Mouse (Mus musculus) kidney, embryonic 15.5 days (tissue): Measurements from ENCODE around the gene Slc6a13. TPM values are rescaled to one million over a fixed set of nuclear protein-coding genes. Genes with fewer than 3 reads are reported as not detected.
A peak's percentile ranks its signal among the peaks of the same experiment; 100 is the strongest.

ENCODE experiments used
- ATAC-seq: fragments of 200-750 bp; cut with Nextera tagmentation; replicated peaks from 2 replicates; pipeline ENCODE4 v1.8.0; 2017; ENCODE audit warnings: moderate TSS enrichment; ENCODE audit not compliant: low FRiP score
- H3K27ac ChIP-seq: fragments of 300-500 bp; sonication (generic); 2 replicates; pipeline ENCODE4 v1.5.1; 2015; ENCODE audit warnings: mild to moderate bottlenecking, inconsistent platforms
- H3K27me3 ChIP-seq: fragments of 300-500 bp; sonication (generic); 2 replicates; pipeline ENCODE4 v1.6.1; 2015; ENCODE audit warnings: inconsistent platforms
- H3K36me3 ChIP-seq: fragments of 300-500 bp; sonication (generic); 2 replicates; pipeline ENCODE4 v1.6.1; 2015; ENCODE audit warnings: inconsistent platforms
- H3K4me1 ChIP-seq: fragments of 300-500 bp; sonication (generic); 2 replicates; pipeline ENCODE4 v1.6.1; 2015; ENCODE audit warnings: inconsistent platforms
- H3K4me2 ChIP-seq: fragments of 300-500 bp; sonication (generic); 2 replicates; pipeline ENCODE4 v1.6.1; 2015; ENCODE audit warnings: moderate library complexity, mild to moderate bottlenecking, inconsistent platforms
- H3K4me3 ChIP-seq: fragments of 300-500 bp; sonication (generic); replicated peaks from 2 replicates; pipeline ENCODE4 v1.5.1; 2015; ENCODE audit warnings: mild to moderate bottlenecking, inconsistent platforms
- H3K9ac ChIP-seq: fragments of 300-500 bp; sonication (generic); 2 replicates; pipeline ENCODE4 v1.6.1; 2015; ENCODE audit warnings: mild to moderate bottlenecking, inconsistent platforms
- H3K9me3 ChIP-seq: fragments of 300-500 bp; sonication (generic); replicated peaks from 2 replicates; pipeline ENCODE4 v1.6.1; 2016; ENCODE audit warnings: inconsistent platforms
- WGBS: fragments of 180-500 bp; shearing (Covaris S2); methylation state at CpG from one replicate; pipeline ENCODE4 v1.1.7; 2015; ENCODE audit warnings: mixed read lengths; 5-methylcytosine and 5-hydroxymethylcytosine counted together
- polyA plus RNA-seq: library from polyadenylated mRNA; unstranded; fragments of >200 nt; fragmentation: Nextera tagmentation; extraction: Ambion mirVana; gene quantifications from 2 replicates; pipeline ENCODE4 v1.2.1, GENCODE M21; 2015

Slc6a13 gene
- polyA plus RNA-seq, 1 experiment from 2014 or later, result 22.2 TPM

GRCm38 (mm10) chr6:121329848-121330508 is 30.0 kb downstream of the Slc6a13 start:
- WGBS, result 14% methylated on average over 10 of the region's 10 CpGs
- H3K27ac ChIP-seq, result no peak overlapping the region
- peak; percentile 22; the same call in 1 of the 2 replicates for ATAC-seq

GRCm38 (mm10) chr6:121335841-121336240 is 35.8 kb downstream of the Slc6a13 start:
- no peaks in the 10 kb centered on the region for H3K36me3 ChIP-seq
- H3K4me3 ChIP-seq, result no peak overlapping the region
- H3K4me1 ChIP-seq, result no peaks in the 10 kb centered on the region
- no peak for ATAC-seq
- H3K9me3 ChIP-seq, result no peaks in the 10 kb centered on the region
- no peak overlapping the region for H3K9ac ChIP-seq
- H3K4me2 ChIP-seq, result no peak overlapping the region
- WGBS, result 76% methylated on average over 9 of the region's 9 CpGs
- H3K27me3 ChIP-seq, result no peaks in the 10 kb centered on the region
- no peak overlapping the region for H3K27ac ChIP-seq

More at GRCm38 (mm10) chr6:121329848-121330508, 30.0 kb downstream of the Slc6a13 start:
- Histone ChIP-seq H3K4me3 (no peak overlapping the region), H3K4me2 (no peak overlapping the region), H3K36me3 (no peaks in the 10 kb centered on the region), H3K9me3 (no peaks in the 10 kb centered on the region), H3K27me3 (no peaks in the 10 kb centered on the region), H3K4me1 (peaks cover 26% of the 10 kb centered on the region), H3K9ac (no peak overlapping the region)

- H3K9me3 ChIP-seq, result no peaks in the 10 kb centered on the region
- H3K4me3 ChIP-seq, result no peak overlapping the region
- no peak overlapping the region for H3K9ac ChIP-seq
- WGBS, result 68% methylated on average over 8 of the region's 8 CpGs
- no peak for ATAC-seq
- no peaks in the 10 kb centered on the region for H3K27me3 ChIP-seq
- H3K36me3 ChIP-seq, result no peaks in the 10 kb centered on the region
- H3K4me2 ChIP-seq, result no peak overlapping the region
- no peak overlapping the region for H3K27ac ChIP-seq
- no peaks in the 10 kb centered on the region for H3K4me1 ChIP-seq
Measured at GRCm38 (mm10) chr6:121336558-121336957, 36.5 kb downstream of the Slc6a13 start.

- Histone ChIP-seq H3K4me3 (no peak overlapping the region), H3K27ac (no peak overlapping the region), H3K27me3 (no peaks in the 10 kb centered on the region), H3K9me3 (no peaks in the 10 kb centered on the region), H3K4me2 (no peak overlapping the region), H3K36me3 (no peaks in the 10 kb centered on the region), H3K9ac (no peak overlapping the region), H3K4me1 (no peaks in the 10 kb centered on the region)
- 91% methylated on average over 9 of the region's 9 CpGs for WGBS
- no peak for ATAC-seq
Measured at GRCm38 (mm10) chr6:121337229-121337628, 37.2 kb downstream of the Slc6a13 start.

- Histone ChIP-seq H3K4me1 (peaks cover 4% of the 10 kb centered on the region), H3K9me3 (no peaks in the 10 kb centered on the region), H3K9ac (no peak overlapping the region), H3K4me3 (no peak overlapping the region), H3K4me2 (no peak overlapping the region), H3K27ac (no peak overlapping the region), H3K27me3 (no peaks in the 10 kb centered on the region), H3K36me3 (no peaks in the 10 kb centered on the region)
- 35% methylated on average over 3 of the region's 3 CpGs for WGBS
- peak; percentile 72 for ATAC-seq
Measured at GRCm38 (mm10) chr6:121337770-121338518, 37.9 kb downstream of the Slc6a13 start.

- no peak overlapping the region for H3K27ac ChIP-seq
- 53% methylated on average over 4 of the region's 4 CpGs for WGBS
- no peaks in the 10 kb centered on the region for H3K27me3 ChIP-seq
- H3K9ac ChIP-seq, result no peak overlapping the region
- no peak overlapping the region for H3K4me2 ChIP-seq
- no peak for ATAC-seq
- H3K4me3 ChIP-seq, result no peak overlapping the region
- H3K9me3 ChIP-seq, result no peaks in the 10 kb centered on the region
- H3K36me3 ChIP-seq, result no peaks in the 10 kb centered on the region
- H3K4me1 ChIP-seq, result peaks cover 10% of the 10 kb centered on the region
Measured at GRCm38 (mm10) chr6:121338519-121338896, 38.5 kb downstream of the Slc6a13 start.

GRCm38 (mm10) chr6:121341650-121342049 is 41.6 kb downstream of the Slc6a13 start:
- Histone ChIP-seq H3K9ac (no peak overlapping the region), H3K4me2 (no peak overlapping the region), H3K27me3 (peaks cover 4% of the 10 kb centered on the region; the same call in 1 of the 2 replicates), H3K27ac (no peak overlapping the region), H3K4me1 (peaks cover 33% of the 10 kb centered on the region), H3K9me3 (no peaks in the 10 kb centered on the region), H3K4me3 (no peak overlapping the region), H3K36me3 (no peaks in the 10 kb centered on the region)
- 81% methylated on average over 6 of the region's 6 CpGs for WGBS
- no peak for ATAC-seq

- Histone ChIP-seq H3K4me1 (peaks cover 35% of the 10 kb centered on the region), H3K27me3 (peaks cover 4% of the 10 kb centered on the region; the same call in 1 of the 2 replicates), H3K4me2 (peak within 1 kb of the TSS; percentile 38), H3K9ac (no peak within 1 kb of the TSS), H3K36me3 (no peaks in the 10 kb centered on the region), H3K27ac (peak within 1 kb of the TSS; percentile 50), H3K4me3 (no peak within 1 kb of the TSS), H3K9me3 (no peaks in the 10 kb centered on the region)
- ATAC-seq, result peak; percentile 75
- 65% methylated on average over 15 of the region's 15 CpGs for WGBS
Measured at GRCm38 (mm10) chr6:121343026-121343770, 43.2 kb downstream of the Slc6a13 start, which contains the start of gene Slc6a12. Gene Slc6a12, plus strand, starts transcription at chr6:121343076.

GRCm38 (mm10) chr6:121343771-121344123 is 43.7 kb downstream of the Slc6a13 start:
- peak; percentile 61 for ATAC-seq
- peak overlapping the region; percentile 38 for H3K4me2 ChIP-seq

GRCm38 (mm10) chr6:121344329-121344728 is 44.3 kb downstream of the Slc6a13 start:
- ATAC-seq, result no peak
- H3K9ac ChIP-seq, result no peak overlapping the region

More at GRCm38 (mm10) chr6:121343771-121344123, 43.7 kb downstream of the Slc6a13 start:
- H3K9me3 ChIP-seq, result no peaks in the 10 kb centered on the region
- WGBS, result 57% methylated on average over 6 of the region's 6 CpGs
- H3K4me3 ChIP-seq, result no peak overlapping the region
- H3K4me1 ChIP-seq, result peaks cover 35% of the 10 kb centered on the region
- H3K36me3 ChIP-seq, result no peaks in the 10 kb centered on the region
- peaks cover 4% of the 10 kb centered on the region; the same call in 1 of the 2 replicates for H3K27me3 ChIP-seq
- H3K27ac ChIP-seq, result no peak overlapping the region
- no peak overlapping the region for H3K9ac ChIP-seq

GRCm38 (mm10) chr6:121346428-121346827 is 46.4 kb downstream of the Slc6a13 start:
- ATAC-seq, result no peak
- 17% methylated on average over 8 of the region's 8 CpGs for WGBS
- H3K27me3 ChIP-seq, result peaks cover 4% of the 10 kb centered on the region; the same call in 1 of the 2 replicates

More at GRCm38 (mm10) chr6:121344329-121344728, 44.3 kb downstream of the Slc6a13 start:
- Histone ChIP-seq H3K27ac (no peak overlapping the region), H3K4me1 (peaks cover 35% of the 10 kb centered on the region), H3K9me3 (no peaks in the 10 kb centered on the region), H3K4me3 (no peak overlapping the region), H3K27me3 (peaks cover 4% of the 10 kb centered on the region; the same call in 1 of the 2 replicates), H3K36me3 (no peaks in the 10 kb centered on the region), H3K4me2 (peak overlapping the region; percentile 38; the same call in 1 of the 2 replicates)
- 47% methylated on average over 5 of the region's 5 CpGs for WGBS

GRCm38 (mm10) chr6:121352276-121352675 is 52.2 kb downstream of the Slc6a13 start:
- H3K4me1 ChIP-seq, result no peaks in the 10 kb centered on the region
- H3K36me3 ChIP-seq, result no peaks in the 10 kb centered on the region
- no peaks in the 10 kb centered on the region for H3K9me3 ChIP-seq
- ATAC-seq, result no peak
- 32% methylated on average over 2 of the region's 2 CpGs for WGBS
- H3K27ac ChIP-seq, result no peak overlapping the region
- no peaks in the 10 kb centered on the region for H3K27me3 ChIP-seq
- H3K4me2 ChIP-seq, result no peak overlapping the region
- H3K9ac ChIP-seq, result no peak overlapping the region
- H3K4me3 ChIP-seq, result no peak overlapping the region

More at GRCm38 (mm10) chr6:121346428-121346827, 46.4 kb downstream of the Slc6a13 start:
- Histone ChIP-seq H3K27ac (no peak overlapping the region), H3K9ac (no peak overlapping the region), H3K4me1 (peaks cover 35% of the 10 kb centered on the region), H3K4me2 (no peak overlapping the region), H3K4me3 (no peak overlapping the region), H3K9me3 (no peaks in the 10 kb centered on the region), H3K36me3 (no peaks in the 10 kb centered on the region)
